Mouse (Mus musculus) CH12.LX (cell line): Measurements from ENCODE around the gene Tmem252. TPM values are rescaled to one million over a fixed set of nuclear protein-coding genes. Genes with fewer than 3 reads are reported as not detected.

Source experiments
- DNase-seq: peaks from one replicate; pipeline ENCODE4 v3.0.0-alpha.2; 2013; ENCODE audit errors: extremely low read depth
- H3K27ac ChIP-seq: 2 replicates; pipeline ENCODE4 v1.5.1; 2012; ENCODE audit warnings: low read depth, mild to moderate bottlenecking, control low read depth, moderate library complexity; ENCODE audit not compliant: insufficient read depth
- H3K27me3 ChIP-seq: replicated peaks from 2 replicates; pipeline ENCODE3; 2012; ENCODE audit warnings: inconsistent platforms
- H3K36me3 ChIP-seq, 2 experiments: replicated peaks in 1 of 2; 2 replicates each; pipeline versions ENCODE3 to v1.6.1; 2012; ENCODE audit warnings: inconsistent platforms in 1 of 2, low read length in 1 of 2, mild to moderate bottlenecking in 1 of 2, mixed read lengths in 1 of 2, moderate library complexity in 1 of 2; ENCODE audit not compliant: control insufficient read depth in 1 of 2, insufficient read depth in 1 of 2
- H3K4me1 ChIP-seq, 2 experiments: 2 replicates each; pipeline ENCODE4 v1.6.1; 2012; ENCODE audit warnings: inconsistent platforms in 1 of 2, moderate library complexity in 1 of 2; ENCODE audit not compliant: insufficient read depth in 2 of 2, control insufficient read depth in 1 of 2
- H3K4me2 ChIP-seq: 2 replicates; pipeline ENCODE4 v1.6.1; 2012; ENCODE audit warnings: low read depth, mild to moderate bottlenecking, control low read depth; ENCODE audit not compliant: poor library complexity, insufficient read depth, severe bottlenecking
- H3K4me3 ChIP-seq, 3 experiments: fragments of 150-350 bp in 1 of 3; sonication (generic) in 1 of 3; replicated peaks in 1 of 3; 2 replicates each; pipeline versions ENCODE3 to v1.5.1; 2011 to 2012; ENCODE audit warnings: low read depth in 2 of 3, low read length in 2 of 3, mild to moderate bottlenecking in 2 of 3, moderate library complexity in 2 of 3, control low read depth in 1 of 3, improper control_type of control experiment in 1 of 3, inconsistent platforms in 1 of 3, mixed read lengths in 1 of 3; ENCODE audit not compliant: poor library complexity in 1 of 3
- H3K79me2 ChIP-seq: replicated peaks from 2 replicates; pipeline ENCODE4 v1.6.1; 2012; ENCODE audit warnings: mild to moderate bottlenecking, moderate library complexity; ENCODE audit not compliant: control insufficient read depth, poor library complexity, insufficient read depth, severe bottlenecking; ENCODE audit errors: extremely low read depth
- H3K9ac ChIP-seq: 2 replicates; pipeline ENCODE4 v1.6.1; 2012; ENCODE audit warnings: low read depth, mild to moderate bottlenecking, control low read depth, moderate library complexity; ENCODE audit not compliant: insufficient read depth
- H3K9me3 ChIP-seq: replicated peaks from 2 replicates; pipeline ENCODE3; 2012; ENCODE audit warnings: low read length, inconsistent platforms, mixed read lengths
- BHLHE40 ChIP-seq: IDR thresholded peaks from 2 replicates; pipeline ENCODE4 v1.6.1; 2011; ENCODE audit warnings: mild to moderate bottlenecking, low read depth, low read length, improper control_type of control experiment
- CHD2 ChIP-seq: IDR thresholded peaks from 2 replicates; pipeline ENCODE4 v1.6.1; 2011; ENCODE audit warnings: low read length, improper control_type of control experiment
- CTCF ChIP-seq, 2 experiments: IDR thresholded peaks in 1 of 2; conservative IDR thresholded peaks in 1 of 2; 2 replicates each; pipeline ENCODE4 v1.5.1; 2011 to 2012; ENCODE audit warnings: low read depth in 2 of 2, low read length in 2 of 2, improper control_type of control experiment in 1 of 2, inconsistent platforms in 1 of 2, mild to moderate bottlenecking in 1 of 2, moderate library complexity in 1 of 2
- EP300 ChIP-seq: IDR thresholded peaks from 2 replicates; pipeline ENCODE4 v1.6.1; 2011; ENCODE audit warnings: low read length, improper control_type of control experiment
- ETS1 ChIP-seq: conservative IDR thresholded peaks from 2 replicates; pipeline ENCODE4 v1.6.1; 2012; ENCODE audit warnings: low read depth, mild to moderate bottlenecking, inconsistent platforms, low read length, improper control_type of control experiment, moderate library complexity
- IRF4 ChIP-seq: IDR thresholded peaks from 2 replicates; pipeline ENCODE4 v1.6.1; 2014; ENCODE audit warnings: low read depth, mild to moderate bottlenecking, inconsistent platforms, low read length, improper control_type of control experiment
- JUN ChIP-seq: IDR thresholded peaks from 2 replicates; pipeline ENCODE4 v1.6.1; 2011; ENCODE audit warnings: low read depth, mild to moderate bottlenecking, low read length, improper control_type of control experiment, moderate library complexity; ENCODE audit not compliant: insufficient read depth
- KAT2A ChIP-seq: IDR thresholded peaks from 2 replicates; pipeline ENCODE4 v1.6.1; 2012; ENCODE audit warnings: low read length, improper control_type of control experiment, inconsistent platforms; ENCODE audit not compliant: insufficient replicate concordance
- MAFK ChIP-seq: IDR thresholded peaks from 2 replicates; pipeline ENCODE4 v1.6.1; 2011; ENCODE audit warnings: low read length, improper control_type of control experiment; ENCODE audit not compliant: insufficient replicate concordance
- MAX ChIP-seq: IDR thresholded peaks from 2 replicates; pipeline ENCODE4 v1.6.1; 2011; ENCODE audit warnings: low read length, improper control_type of control experiment
- MAZ ChIP-seq: IDR thresholded peaks from 2 replicates; pipeline ENCODE4 v1.6.1; 2012; ENCODE audit warnings: low read depth, mild to moderate bottlenecking, inconsistent platforms, low read length, improper control_type of control experiment, moderate library complexity
- MYC ChIP-seq: IDR thresholded peaks from 2 replicates; pipeline ENCODE4 v1.6.1; 2011; ENCODE audit warnings: low read depth, mild to moderate bottlenecking, improper control_type of control experiment, low read length
- NELFE ChIP-seq: IDR thresholded peaks from 2 replicates; pipeline ENCODE4 v1.6.1; 2011; ENCODE audit warnings: low read depth, low read length, improper control_type of control experiment
- PAX5 ChIP-seq: IDR thresholded peaks from 2 replicates; pipeline ENCODE4 v1.6.1; 2012; ENCODE audit warnings: low read length, inconsistent platforms, mixed read lengths
- RAD21 ChIP-seq: IDR thresholded peaks from 2 replicates; pipeline ENCODE4 v1.6.1; 2011; ENCODE audit warnings: low read depth, mild to moderate bottlenecking, low read length, improper control_type of control experiment, moderate library complexity
- RCOR1 ChIP-seq: conservative IDR thresholded peaks from 2 replicates; pipeline ENCODE4 v1.6.1; 2012; ENCODE audit warnings: low read depth, mild to moderate bottlenecking, inconsistent platforms, low read length, improper control_type of control experiment
- SMC3 ChIP-seq: IDR thresholded peaks from 2 replicates; pipeline ENCODE4 v1.6.1; 2011; ENCODE audit warnings: low read depth, low read length, improper control_type of control experiment
- TBP ChIP-seq: conservative IDR thresholded peaks from 2 replicates; pipeline ENCODE4 v1.6.1; 2011; ENCODE audit warnings: low read depth, low read length, improper control_type of control experiment
- USF1 ChIP-seq: IDR thresholded peaks from 2 replicates; pipeline ENCODE4 v1.6.1; 2014; ENCODE audit warnings: low read depth, mild to moderate bottlenecking, inconsistent platforms, low read length, improper control_type of control experiment
- ZC3H11A ChIP-seq: IDR thresholded peaks from 2 replicates; pipeline ENCODE4 v1.6.1; 2012; ENCODE audit warnings: low read depth, mild to moderate bottlenecking, inconsistent platforms, low read length, improper control_type of control experiment
- ZKSCAN1 ChIP-seq: IDR thresholded peaks from 2 replicates; pipeline ENCODE4 v1.6.1; 2012; ENCODE audit warnings: low read depth, inconsistent platforms, low read length, improper control_type of control experiment, borderline replicate concordance
- dilution Hi-C: fragments of 300-500 bp; cut with MboI; formaldehyde crosslinking; loops from 2 replicates; pipeline ENCODE4 v1.14.3; 2020; ENCODE audit warnings: low sequenced_read_pairs; ENCODE audit not compliant: extremely low pct_unique_long_range_greater_than_20kb, extremely low pct_ligation_motif_present
- in situ Hi-C: fragments of 300-500 bp; cut with MboI; formaldehyde crosslinking; loops from 3 replicates; pipeline ENCODE4 v1.14.3; 2019; ENCODE audit warnings: low sequenced_read_pairs, low pct_ligation_motif_present, low pct_unique_long_range_greater_than_20kb, mixed read lengths
- polyA plus RNA-seq: library from polyadenylated mRNA; unstranded; fragments of >175 nt; gene quantifications from 2 replicates; pipeline ENCODE4 v1.2.1, GENCODE M21; 2012; ENCODE audit warnings: low read depth; ENCODE audit not compliant: insufficient read length
- total RNA-seq, 2 experiments: library from RNA; depleted of rRNA; stranded (reverse); fragments of 300-350 nt in 1 of 2; fragments of >200 nt in 1 of 2; gene quantifications; 2 replicates each; pipeline ENCODE4 v1.2.3; 2012 to 2014

The Tmem252 gene
- total and polyA plus RNA-seq, 3 experiments = not detected

DNA sequence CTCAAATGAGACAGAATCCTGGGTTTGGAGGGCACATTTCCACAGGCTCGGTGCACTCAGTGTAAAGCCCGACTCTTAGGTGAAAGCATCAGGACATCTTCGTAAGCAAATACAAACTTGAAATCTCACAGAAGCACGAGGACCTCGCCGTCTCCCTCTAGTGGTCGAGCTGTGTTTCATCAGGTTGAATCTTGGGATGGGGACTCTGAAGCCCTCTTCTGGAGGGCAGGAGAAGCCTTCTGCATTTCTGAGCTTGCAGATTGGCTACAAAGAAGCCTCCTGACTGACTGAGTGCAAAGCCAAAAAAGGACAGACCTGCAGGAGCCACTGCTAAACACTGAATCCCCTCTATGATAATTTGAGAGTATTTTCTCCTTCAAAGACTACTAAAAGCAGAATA is 39.2 kb upstream of the Tmem252 start (continued):
- TF ChIP-seq ZKSCAN1 (no peak), MAX (peak; percentile 94), ETS1 (no peak), BHLHE40 (peak; percentile 52), TBP (no peak), RAD21 (peak; percentile 72), PAX5 (no peak), MYC (peak; percentile 94), CTCF (conservative IDR thresholded peaks at IDR 0.05 in 1 of 2, IDR thresholded peaks at IDR 0.05 in 1 of 2; ENCODE audit: low read depth in 2 of 2, low read length in 2 of 2) (peak; percentile 80 to 100), EP300 (no peak)

DNA sequence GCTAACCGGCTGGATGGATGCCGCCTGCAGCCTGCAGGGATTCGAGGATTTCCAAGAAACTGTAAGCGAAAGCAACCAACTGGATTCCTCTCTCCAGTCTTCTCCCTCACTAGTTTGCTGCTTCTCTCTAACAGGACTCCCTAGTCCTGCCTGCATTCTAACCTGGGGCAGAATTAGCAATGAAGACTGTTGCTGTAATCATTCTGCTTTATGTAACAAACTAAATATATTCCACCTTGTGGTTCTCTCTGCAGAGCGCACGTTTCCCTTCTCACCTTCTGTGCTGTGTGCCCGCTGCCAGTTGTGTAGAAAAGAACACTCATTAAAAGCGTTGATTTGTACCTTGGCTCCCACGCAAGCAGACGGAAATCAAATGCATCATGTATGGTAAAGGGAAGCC is 37.2 kb upstream of the Tmem252 start:
- dilution Hi-C loops (no loop called here), in situ Hi-C loops (no loop called here)
- Histone ChIP-seq H3K9me3 (no peaks in the 10 kb centered on the region), H3K27me3 (peaks cover 2% of the 10 kb centered on the region), H3K4me2 (no peak overlapping the region), H3K27ac (no peak overlapping the region), H3K36me3 (no peaks in the 10 kb centered on the region), H3K9ac (no peak overlapping the region), H3K4me3 (no peak overlapping the region), H3K4me1 (peaks cover 0 to 16% of the 10 kb centered on the region in 2 experiments; a peak in 1 of 4 replicates), H3K79me2 (no peaks in the 10 kb centered on the region)
- no peak for DNase-seq
- no peak for TF ChIP-seq NELFE
- no peak for TF ChIP-seq CTCF (conservative IDR thresholded peaks at IDR 0.05 in 1 of 2, IDR thresholded peaks at IDR 0.05 in 1 of 2; ENCODE audit: low read depth in 2 of 2, low read length in 2 of 2)
- no peak for TF ChIP-seq USF1
- no peak for TF ChIP-seq JUN
- TF ChIP-seq PAX5 = no peak
- no peak for TF ChIP-seq SMC3
- TF ChIP-seq IRF4 = no peak
- no peak for TF ChIP-seq KAT2A
- TF ChIP-seq MAX = no peak
- no peak for TF ChIP-seq ZKSCAN1
- no peak for TF ChIP-seq RCOR1
- TF ChIP-seq CHD2 = no peak
- TF ChIP-seq MAFK = no peak
- no peak for TF ChIP-seq MAZ
- no peak for TF ChIP-seq ZC3H11A
- TF ChIP-seq ETS1 = no peak
